Mouse (Mus musculus) E14TG2a.4 (cell line): ENCODE results near the gene Akap4.

Source experiments
- H3K27me3 ChIP-seq: 2 replicates; pipeline ENCODE4 v1.6.1; 2014; ENCODE audit warnings: low read length, control low read depth; ENCODE audit not compliant: insufficient read depth
- H3K36me3 ChIP-seq: 2 replicates; pipeline ENCODE4 v1.6.1; 2014; ENCODE audit warnings: low read length, control low read depth; ENCODE audit not compliant: insufficient read depth
- H3K4me1 ChIP-seq: replicated peaks from 2 replicates; pipeline ENCODE4 v1.6.1; 2014; ENCODE audit warnings: low read depth, low read length, control low read depth
- H3K4me3 ChIP-seq: replicated peaks from 2 replicates; pipeline ENCODE4 v1.5.1; 2014; ENCODE audit warnings: mild to moderate bottlenecking, low read length
- H3K9me3 ChIP-seq: 2 replicates; pipeline ENCODE4 v1.6.1; 2014; ENCODE audit warnings: low read length, control low read depth
- CTCF ChIP-seq: conservative IDR thresholded peaks from 2 replicates; pipeline ENCODE4 v1.5.1; 2014; ENCODE audit warnings: low read length
- NANOG ChIP-seq: IDR thresholded peaks from 2 replicates; pipeline ENCODE4 v1.6.1; 2014; ENCODE audit warnings: borderline replicate concordance, low read length, mixed read lengths
- POU5F1 ChIP-seq: IDR thresholded peaks from 2 replicates; pipeline ENCODE4 v1.6.1; 2014; ENCODE audit warnings: low read length, borderline replicate concordance

Gene Akap4

DNA sequence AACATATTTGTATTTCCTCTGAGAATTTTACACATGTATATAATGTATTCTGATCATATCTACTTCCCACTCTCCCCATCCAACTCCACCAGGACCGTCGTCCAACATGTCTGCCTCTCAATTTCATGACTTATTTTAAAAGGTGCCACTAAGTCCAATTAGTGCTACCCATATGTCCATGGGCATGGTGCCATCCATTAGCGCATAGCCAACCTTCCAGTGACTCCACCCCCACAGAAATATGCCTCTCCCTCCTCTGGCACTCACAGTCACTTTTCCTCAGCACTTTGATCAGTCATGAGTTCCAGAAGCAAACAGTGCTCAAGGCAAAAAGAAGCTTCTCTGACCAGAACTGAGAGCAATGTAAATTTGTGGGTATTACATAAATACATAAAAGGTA, 47.6 kb downstream of the Akap4 start:
- Histone ChIP-seq H3K27me3 (no peaks in the 10 kb centered on the region), H3K4me1 (no peaks in the 10 kb centered on the region), H3K4me3 (no peak overlapping the region), H3K36me3 (no peaks in the 10 kb centered on the region), H3K9me3 (no peaks in the 10 kb centered on the region)
- TF ChIP-seq CTCF, result no peak

DNA sequence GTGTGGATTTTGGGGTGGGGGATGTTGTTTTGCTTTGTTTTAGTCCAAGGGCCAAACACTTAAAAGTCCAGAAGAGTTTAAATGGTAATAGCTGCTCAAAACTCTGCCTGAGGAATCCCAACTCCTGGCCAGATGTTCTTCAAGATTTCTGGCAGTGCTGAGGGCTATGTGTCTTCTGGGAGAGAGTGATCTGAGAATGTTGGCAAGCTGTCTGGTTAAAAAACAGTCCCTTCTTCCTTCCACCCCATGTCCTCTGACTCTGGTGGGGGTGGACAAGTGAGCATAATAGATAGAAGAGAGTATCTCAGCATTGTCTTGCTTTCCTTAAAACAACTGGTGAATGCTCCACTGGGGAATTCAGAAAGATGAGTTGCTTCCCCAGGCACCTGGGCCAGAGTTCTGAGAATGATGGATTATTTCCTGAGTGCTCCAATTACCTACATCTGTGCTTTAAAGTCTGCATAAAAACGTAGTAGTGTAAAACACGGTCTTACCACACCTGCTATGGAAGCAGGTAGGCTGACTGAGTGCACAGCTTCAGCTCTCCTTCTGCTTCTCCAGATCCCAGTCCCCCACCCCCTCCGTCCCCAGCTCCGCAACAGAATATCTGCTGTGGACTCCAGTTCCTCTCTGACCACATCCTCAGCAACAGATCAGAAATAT, 54.4 kb downstream of the Akap4 start:
- no peaks in the 10 kb centered on the region for H3K4me1 ChIP-seq
- H3K9me3 ChIP-seq, result no peaks in the 10 kb centered on the region
- H3K4me3 ChIP-seq, result no peak overlapping the region
- TF ChIP-seq NANOG (no peak), POU5F1 (no peak), CTCF (no peak)
- H3K36me3 ChIP-seq, result no peaks in the 10 kb centered on the region
- H3K27me3 ChIP-seq, result no peaks in the 10 kb centered on the region
